Mouse (Mus musculus) thymus, postnatal 25 days (tissue): ENCODE measurements around the gene Cep85l.

Source experiments
- DNase-seq: peaks from one replicate; pipeline ENCODE4 v3.0.0; 2022

Cep85l gene

GRCm38 (mm10) chr10:53388227-53388920, 8.6 kb upstream of the Cep85l start:
- DNase-seq, result no peak

DNA sequence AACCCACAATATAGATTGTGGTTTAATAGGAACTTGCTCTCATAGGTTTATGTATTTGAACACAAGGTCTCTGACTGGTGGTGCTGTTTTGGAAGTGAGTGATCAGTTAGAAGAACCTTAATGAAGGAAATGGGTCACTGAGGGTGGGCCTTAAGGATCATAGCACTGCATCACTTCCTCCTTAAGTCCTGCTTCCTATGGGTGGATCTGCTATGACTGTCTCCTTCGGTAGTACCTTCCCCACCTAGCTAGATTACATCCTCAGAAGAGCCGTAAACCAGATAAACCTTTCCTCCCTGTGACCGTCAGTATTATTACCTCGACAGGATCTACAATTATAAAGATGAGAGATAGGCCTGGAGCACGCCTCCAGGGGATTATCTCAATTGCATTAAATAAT, 5.7 kb upstream of the Cep85l start:
- no peak for DNase-seq

DNA sequence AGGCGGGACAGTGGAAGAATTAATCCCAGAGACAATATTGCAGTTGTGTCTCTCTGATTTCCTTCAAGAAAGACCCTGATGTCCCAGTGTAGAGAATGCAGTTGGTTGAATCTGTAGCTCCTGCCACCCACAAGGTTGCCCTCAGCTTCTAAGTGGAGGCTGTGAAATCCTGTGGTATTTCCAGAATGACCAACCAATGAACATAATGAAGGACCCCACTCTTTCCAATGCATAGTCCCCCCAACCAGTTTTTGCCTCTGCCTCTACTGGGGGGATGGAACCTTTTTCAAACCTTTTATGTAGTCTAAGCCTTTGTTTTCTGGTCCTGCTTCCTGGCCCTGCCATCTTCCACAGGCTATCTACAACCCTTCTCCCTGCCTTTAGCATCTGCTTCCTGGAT, 5.1 kb upstream of the Cep85l start:
- no peak for DNase-seq

GRCm38 (mm10) chr10:53382696-53383365, 3.1 kb upstream of the Cep85l start:
- no peak for DNase-seq

GRCm38 (mm10) chr10:53378981-53379708, 602 bp downstream of the Cep85l start:
- DNase-seq, result no peak

DNA sequence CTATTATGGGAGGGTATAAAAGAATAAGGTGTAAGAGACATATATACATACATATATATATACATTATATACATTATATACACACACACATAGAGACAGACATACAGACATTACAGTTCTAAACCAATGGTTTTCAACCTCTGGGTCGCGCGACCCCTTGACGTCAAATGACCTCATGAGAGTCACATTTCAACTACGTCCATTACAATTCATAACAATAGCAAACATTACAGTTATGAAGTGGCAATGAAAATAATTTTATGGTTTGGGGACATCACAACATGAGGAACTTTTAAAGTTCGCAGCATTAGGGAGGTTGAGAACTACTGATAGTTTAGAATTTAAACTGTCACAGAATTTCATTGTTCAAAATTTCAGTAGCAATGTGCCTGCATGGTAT, 1.5 kb downstream of the Cep85l start:
- no peak for DNase-seq

DNA sequence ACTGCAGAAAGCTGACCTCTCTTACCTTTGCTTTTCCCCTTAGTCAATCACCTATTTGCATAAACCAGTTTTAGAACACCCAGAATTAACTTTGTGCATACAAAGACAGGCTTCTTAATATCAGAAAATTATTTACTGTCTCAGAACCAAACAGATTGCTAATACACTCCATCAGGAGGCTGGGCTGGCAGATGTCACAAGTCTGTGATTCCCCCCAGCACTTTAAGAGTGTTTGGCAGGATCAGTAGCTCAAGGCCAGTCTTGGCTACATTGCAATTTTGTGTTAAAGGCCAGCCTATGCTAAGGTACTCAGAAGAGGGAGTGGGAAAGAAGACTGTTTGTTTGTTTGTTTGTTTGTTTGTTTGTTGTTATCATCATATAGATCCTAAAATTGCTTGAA, 2.7 kb downstream of the Cep85l start:
- no peak for DNase-seq

DNA sequence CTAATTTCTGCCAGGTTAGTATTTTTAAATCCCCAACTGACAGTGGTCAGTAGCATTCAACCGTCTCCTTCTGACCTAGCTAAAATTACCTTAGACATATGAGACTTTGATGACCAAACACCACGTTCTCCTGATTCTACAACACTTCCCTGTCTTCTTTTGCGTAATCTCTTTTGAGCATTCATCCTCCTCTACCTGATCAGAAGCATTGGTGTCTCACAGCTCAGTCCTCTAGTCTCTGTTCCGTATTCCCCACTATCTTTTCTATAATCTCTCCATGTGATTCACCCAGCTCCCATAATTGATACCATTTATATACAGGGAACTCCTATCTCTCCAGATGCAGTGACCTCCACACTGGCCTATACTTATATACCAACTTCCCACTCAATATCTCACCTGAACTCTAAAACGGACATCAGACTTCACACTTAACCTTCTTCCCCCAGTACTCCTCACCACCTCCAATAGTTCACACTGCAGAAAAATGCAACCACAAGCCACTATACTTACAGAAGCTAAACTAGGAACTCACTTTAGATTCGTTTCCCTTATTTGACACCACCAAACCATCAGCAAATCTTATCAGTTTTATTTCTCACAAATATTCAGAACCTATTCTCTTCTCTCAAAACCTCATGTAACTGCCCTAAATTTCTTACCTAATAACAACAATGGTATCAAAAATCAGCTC, 5.7 kb downstream of the Cep85l start:
- DNase-seq, result no peak

DNA sequence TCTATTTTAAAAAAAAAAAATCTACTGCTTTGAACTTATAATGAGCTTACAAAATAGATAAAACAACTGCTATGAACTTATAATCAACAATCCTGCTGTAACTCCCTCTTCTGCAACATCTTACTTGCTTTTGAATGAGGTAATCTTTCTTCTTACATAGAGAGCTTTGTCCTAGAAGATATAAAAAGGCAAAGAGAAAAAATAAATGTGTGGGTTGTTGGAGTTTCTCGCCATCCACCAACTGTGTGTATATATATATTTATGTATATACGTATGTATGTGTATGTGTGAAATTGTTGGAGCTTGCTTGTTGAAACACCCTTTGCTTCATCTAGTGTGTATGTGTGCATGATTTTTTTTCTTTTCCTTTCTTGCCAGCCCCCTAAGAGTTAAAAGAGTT, 12.5 kb downstream of the Cep85l start:
- no peak for DNase-seq

- no peak for DNase-seq
These were observed 15.4 kb downstream of the Cep85l start for GRCm38 (mm10) chr10:53364311-53364710.

DNA sequence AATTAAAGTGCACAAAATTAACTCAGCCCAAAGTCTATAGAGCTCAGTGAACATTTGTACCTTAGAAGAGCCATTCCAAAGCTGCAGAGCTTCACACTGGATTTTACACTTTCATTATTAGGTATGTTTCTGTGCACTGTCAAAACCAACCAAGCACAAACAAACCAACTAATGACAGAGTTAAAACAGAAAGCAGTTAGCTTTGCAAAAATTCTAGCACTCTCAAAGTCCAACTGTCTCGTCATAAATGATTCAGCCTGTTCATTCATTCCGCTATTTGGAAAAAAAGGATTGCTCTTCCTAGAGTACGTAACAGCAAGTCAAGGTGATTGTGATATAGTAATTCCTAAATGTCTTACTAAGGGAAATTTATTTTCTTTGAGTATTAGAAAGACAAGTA, 20.7 kb downstream of the Cep85l start:
- DNase-seq, result no peak

- no peak for DNase-seq
These were observed 26.1 kb downstream of the Cep85l start for GRCm38 (mm10) chr10:53353665-53354064.

GRCm38 (mm10) chr10:53349254-53349653, 30.5 kb downstream of the Cep85l start:
- no peak for DNase-seq

DNA sequence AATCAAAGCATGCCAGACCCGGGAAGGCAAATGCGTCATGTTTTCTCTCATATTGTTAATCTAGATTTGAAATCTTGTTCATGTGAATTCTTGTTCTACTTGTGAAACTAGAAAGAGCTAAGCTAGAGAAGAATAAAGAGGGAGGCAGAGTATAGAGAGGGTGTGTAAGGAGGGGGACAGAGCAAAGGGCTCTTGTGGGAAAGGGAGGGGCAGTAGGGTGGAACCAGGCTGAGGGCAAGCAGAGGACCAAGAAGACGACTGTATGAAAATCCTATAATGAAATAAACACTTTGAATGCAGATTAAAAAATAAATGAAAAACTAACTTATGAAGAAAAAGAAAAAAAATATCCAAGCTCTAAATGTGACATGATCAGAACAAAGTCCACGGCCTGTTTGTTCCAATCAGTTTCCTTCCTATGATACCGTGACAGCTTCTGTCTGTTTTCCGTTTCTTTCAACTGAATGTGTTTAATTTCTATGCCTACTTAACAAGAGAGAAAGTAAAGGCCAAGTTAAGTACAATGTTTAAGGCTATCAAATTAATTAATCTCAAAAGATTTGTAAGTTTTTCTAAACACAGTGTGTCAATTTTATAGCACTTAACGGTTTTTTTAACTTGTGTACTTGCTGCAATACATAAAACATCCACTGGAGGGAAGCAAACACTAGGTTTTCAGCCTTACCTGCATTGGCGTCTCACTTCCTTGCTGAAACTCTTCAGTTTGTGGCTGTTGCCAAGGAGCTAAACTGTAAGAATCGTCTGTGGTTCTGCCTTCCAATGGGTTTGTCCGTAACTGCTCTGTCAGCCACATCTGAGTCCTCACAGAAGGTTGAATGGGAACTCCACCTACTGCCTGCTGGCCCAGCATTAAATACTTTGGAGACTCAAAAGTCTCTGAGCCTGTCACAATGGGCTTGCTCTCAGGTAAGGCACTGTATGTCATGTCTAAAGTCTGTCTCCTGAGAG, 31.7 kb downstream of the Cep85l start:
- peak; percentile 50 for DNase-seq

DNA sequence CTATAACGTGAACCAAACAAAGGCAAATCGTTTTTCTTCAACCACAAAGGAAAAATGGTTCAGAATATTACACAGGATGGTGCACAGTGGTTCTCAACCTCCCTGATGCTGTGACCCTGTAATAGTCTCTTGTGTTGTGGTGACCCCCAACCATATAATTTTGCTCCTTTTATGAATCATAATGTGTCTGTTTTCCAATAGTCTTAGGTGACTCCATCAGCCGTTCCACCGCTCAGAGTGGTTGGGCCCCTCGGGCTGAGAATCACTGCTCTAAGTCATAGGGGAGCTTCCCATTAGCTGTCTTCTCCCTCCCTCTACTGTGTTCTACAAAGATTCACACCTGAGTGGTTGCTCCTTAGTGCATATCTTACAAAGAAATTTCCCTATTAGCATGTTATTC, 32.8 kb downstream of the Cep85l start:
- no peak for DNase-seq

DNA sequence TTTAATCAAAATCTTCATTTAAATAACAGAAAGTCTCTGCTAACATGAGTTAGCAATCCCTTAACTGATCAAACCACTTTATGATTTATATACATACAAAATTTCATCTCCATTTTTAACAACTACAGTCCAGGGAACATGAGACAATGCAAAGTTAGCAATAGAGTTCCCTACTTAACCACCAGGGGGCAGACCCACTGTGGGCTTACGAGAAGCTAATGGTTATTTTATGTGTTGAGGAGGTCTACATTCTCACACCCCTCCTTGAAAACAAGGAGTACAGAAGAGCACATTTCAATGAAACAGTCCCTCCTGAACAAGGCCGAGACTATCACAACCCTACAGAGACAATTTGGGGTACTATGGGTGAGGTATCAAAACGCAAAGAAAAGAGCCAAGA, 33.2 kb downstream of the Cep85l start:
- DNase-seq, result peak; percentile 35

- no peak for DNase-seq
These were observed 34.2 kb downstream of the Cep85l start for GRCm38 (mm10) chr10:53345508-53345907.

DNA sequence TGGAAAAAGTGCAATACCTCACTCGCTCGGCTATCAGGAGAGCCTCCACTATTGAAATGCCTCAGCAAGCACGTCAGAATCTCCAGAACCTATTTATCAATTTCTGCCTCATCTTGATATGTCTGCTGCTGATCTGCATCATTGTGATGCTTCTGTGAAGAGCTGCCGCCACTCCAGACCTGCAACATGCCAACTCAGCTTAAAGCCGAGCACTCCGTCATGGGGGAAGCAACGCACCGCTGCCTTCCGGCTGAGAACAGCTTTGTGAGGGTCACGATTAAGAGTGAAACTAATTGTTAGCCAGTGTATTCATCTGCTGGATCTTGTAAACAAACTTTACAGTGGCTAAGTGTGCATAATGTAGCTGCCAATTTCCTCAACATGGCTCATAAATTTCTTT, 35.9 kb downstream of the Cep85l start:
- DNase-seq, result no peak

GRCm38 (mm10) chr10:53343384-53343783, 36.4 kb downstream of the Cep85l start:
- DNase-seq, result no peak

DNA sequence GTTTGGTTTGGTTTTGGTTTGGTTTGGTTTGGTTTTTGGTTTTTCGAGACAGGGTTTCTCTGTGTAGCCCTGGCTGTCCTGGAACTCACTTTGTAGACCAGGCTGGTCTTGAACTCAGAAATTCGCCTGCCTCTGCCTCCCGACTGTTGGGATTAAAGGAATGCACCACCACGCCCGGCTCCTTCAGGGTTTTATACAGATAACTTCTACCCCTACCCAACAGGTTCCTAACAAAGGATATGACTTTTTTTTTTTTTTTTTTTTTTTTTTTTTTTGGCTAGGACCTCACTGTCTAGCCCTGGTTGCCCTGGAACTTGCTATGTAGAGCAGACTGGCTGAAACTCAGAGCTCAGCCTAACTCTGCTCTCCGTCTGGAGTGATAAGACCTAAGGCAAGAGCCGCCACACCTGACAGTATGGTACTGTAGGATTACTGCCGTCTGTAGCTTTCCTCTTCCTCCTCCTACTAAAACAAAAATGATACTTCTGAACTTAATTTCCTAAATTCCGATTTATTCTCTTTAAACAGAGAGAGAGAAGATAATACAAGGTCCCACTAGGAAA, 37.5 kb downstream of the Cep85l start:
- DNase-seq, result no peak

DNA sequence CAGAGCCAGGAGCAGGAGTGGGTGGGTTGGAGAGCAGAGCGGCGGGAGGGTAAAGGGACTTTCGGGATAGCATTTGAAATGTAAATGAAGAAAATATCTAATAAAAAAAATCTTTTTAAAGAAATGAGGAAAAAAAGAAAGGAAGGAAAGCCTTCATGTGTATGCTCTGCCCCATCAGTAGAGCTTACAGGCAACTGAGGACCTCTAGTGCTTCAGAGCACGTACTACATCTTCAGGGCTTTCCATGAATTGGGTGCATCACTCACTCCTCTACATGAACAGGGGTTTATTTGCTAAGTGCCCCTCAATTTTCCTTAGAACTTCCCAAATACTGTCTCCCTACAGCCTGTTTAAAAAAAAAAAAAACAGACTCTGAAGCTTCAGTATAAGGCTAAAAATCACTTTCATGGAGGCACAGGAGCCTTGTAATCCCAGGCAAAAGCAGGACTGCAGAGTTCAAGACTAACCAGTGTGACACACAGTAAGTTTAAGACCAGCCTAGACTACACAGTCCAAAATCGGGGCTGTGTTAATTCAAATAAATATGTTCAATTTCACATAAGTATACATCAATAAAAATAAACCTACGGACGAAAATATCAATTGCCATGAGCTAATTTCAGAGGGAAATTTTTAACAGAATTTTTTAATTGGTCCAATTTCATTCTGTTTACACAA, 38.3 kb downstream of the Cep85l start:
- no peak for DNase-seq
